Mouse (Mus musculus): ENCODE data around the gene Maml1. TPM values are rescaled to one million over a fixed set of nuclear protein-coding genes. Genes with fewer than 3 reads are reported as not detected.
"Not testable (repeated sequence)": the region's sequence is repeated elsewhere in the genome, so short reads cannot be mapped to it uniquely, and the experiment has no call there.

The Maml1 gene
- polyA plus RNA-seq, 1 experiment from 2014 or later = 4.6 TPM

- Histone ChIP-seq H3K4me1 (replicated peaks) (peaks cover 29% of the 10 kb centered on the region), H3K27me3 (no peaks in the 10 kb centered on the region), H3K27ac (no peak overlapping the region), H3K4me2 (replicated peaks) (no peak overlapping the region), H3K4me3 (replicated peaks) (no peak overlapping the region), H3K9me3 (no peaks in the 10 kb centered on the region), H3K9ac (replicated peaks) (no peak overlapping the region), H3K36me3 (peaks cover 10% of the 10 kb centered on the region; the same call in 1 of the 2 replicates)
- WGBS = 95% methylated on average over 6 of the region's 6 CpGs
- ATAC-seq = no peak
These were observed 29.1 kb upstream of the Maml1 start for GRCm38 (mm10) chr11:50321239-50321638.

GRCm38 (mm10) chr11:50319343-50319742 is 27.2 kb upstream of the Maml1 start:
- H3K9me3 ChIP-seq; H3K4me3 ChIP-seq (replicated peaks); H3K9ac ChIP-seq (replicated peaks); ATAC-seq; H3K4me2 ChIP-seq (replicated peaks); H3K27ac ChIP-seq; H3K27me3 ChIP-seq; H3K36me3 ChIP-seq: not testable (repeated sequence)
- 89% methylated on average over 4 of the region's 4 CpGs for WGBS
- peaks cover 28% of the 10 kb centered on the region for H3K4me1 ChIP-seq (replicated peaks)

GRCm38 (mm10) chr11:50312803-50313202 is 20.7 kb upstream of the Maml1 start:
- no peak overlapping the region for H3K4me2 ChIP-seq (replicated peaks)
- no peak overlapping the region for H3K9ac ChIP-seq (replicated peaks)
- ATAC-seq = no peak
- 89% methylated on average over 2 of the region's 2 CpGs for WGBS
- H3K4me1 ChIP-seq (replicated peaks) = 0 out of 2 replicates have a peak, but pooled peaks cover 4% of the 10 kb centered on the region
- peaks cover 30% of the 10 kb centered on the region for H3K36me3 ChIP-seq
- H3K27me3 ChIP-seq = no peaks in the 10 kb centered on the region
- H3K4me3 ChIP-seq (replicated peaks) = no peak overlapping the region
- no peak overlapping the region for H3K27ac ChIP-seq
- H3K9me3 ChIP-seq = no peaks in the 10 kb centered on the region

DNA sequence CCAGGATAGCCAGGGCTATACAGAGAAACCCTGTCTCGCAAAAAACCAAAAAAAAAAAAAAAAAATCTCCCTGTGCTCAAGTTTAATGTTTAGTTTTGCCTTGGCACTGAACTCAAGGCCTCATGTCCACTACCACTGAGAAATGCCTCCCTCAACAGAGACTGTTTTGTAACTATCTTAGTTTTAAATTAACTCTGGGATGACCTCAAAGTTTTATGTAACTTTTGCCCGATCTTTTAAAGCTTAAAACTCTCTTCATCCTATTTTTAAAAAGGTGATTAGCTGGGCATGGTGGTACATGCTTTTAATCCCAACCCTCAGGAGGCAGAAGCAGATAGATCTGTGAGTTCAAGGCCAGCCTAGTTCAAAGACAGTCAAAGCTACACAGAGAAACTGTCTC is 11.3 kb upstream of the Maml1 start:
- ATAC-seq = no peak
- WGBS = 97% methylated on average over 2 of the region's 2 CpGs
- Histone ChIP-seq H3K27me3 (no peaks in the 10 kb centered on the region), H3K4me3 (replicated peaks) (no peak overlapping the region), H3K9me3 (no peaks in the 10 kb centered on the region), H3K4me2 (replicated peaks) (no peak overlapping the region), H3K27ac (no peak overlapping the region), H3K4me1 (replicated peaks) (no peaks in the 10 kb centered on the region), H3K36me3 (peaks cover 90% of the 10 kb centered on the region), H3K9ac (replicated peaks) (no peak overlapping the region)

DNA sequence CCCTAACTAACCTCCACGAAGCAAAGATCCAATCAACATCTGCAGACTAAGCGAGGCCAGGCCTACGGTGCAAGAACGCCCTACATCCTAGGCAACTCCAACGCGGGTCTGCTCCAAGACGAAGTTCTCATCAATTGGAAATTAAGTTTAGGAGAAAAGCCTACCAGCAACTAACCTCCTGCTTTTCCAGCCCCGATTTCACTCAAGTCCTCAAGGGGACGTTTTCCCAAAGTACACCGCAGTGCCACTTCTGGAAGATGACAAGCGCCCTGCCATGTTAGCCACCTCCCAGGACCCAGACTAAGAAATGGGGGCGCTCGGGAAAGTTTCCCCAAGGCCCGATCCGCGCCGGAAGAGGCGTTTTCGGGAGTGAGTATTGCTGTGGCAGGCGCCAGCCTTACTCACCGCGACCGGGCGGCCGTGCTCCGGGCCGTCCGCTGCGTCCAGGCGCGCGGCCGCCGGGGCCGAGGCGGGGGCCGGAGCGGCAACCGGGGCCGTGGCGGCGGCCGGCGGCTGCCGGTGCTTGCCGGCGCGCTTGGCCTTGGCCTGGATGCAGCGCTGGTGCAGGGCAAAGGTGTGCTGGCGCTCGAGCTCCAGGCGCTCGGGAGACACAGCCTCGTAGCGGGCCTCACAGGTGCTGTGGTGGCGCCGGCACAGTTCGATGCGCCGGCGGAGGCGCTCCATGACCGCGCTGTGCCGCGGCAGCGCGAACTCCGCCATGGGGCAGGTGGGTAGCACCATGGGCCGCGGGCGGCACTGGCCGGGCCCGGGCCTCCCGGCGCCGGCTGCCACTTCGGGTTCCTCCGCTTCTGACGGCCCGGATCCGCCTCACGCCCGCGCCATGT is 568 bp downstream of the Maml1 start:
- Histone ChIP-seq H3K4me1 (replicated peaks) (peaks cover 34% of the 10 kb centered on the region), H3K9ac (replicated peaks) (peak overlapping the region; percentile 99), H3K4me3 (replicated peaks) (peak overlapping the region; percentile 99), H3K36me3 (peaks cover 23% of the 10 kb centered on the region), H3K27ac (peak overlapping the region; percentile 99), H3K9me3 (no peaks in the 10 kb centered on the region), H3K4me2 (replicated peaks) (peak overlapping the region; percentile 88), H3K27me3 (no peaks in the 10 kb centered on the region)
- under 1% methylated on average over 77 of the region's 85 CpGs for WGBS
- ATAC-seq = peak; percentile 90

- H3K9ac ChIP-seq (replicated peaks) = peak overlapping the region; percentile 99
- 13% methylated on average over 20 of the region's 20 CpGs for WGBS
- peak overlapping the region; percentile 99; the same call in 1 of the 2 replicates for H3K27ac ChIP-seq
These were observed 1.5 kb downstream of the Maml1 start for GRCm38 (mm10) chr11:50290486-50291225.

GRCm38 (mm10) chr11:50286428-50286827 is 5.7 kb downstream of the Maml1 start:
- peaks cover 30% of the 10 kb centered on the region for H3K4me1 ChIP-seq (replicated peaks)
- no peak overlapping the region for H3K4me2 ChIP-seq (replicated peaks)
- 88% methylated on average over 1 of the region's 1 CpGs for WGBS

More at GRCm38 (mm10) chr11:50290486-50291225, 1.5 kb downstream of the Maml1 start:
- peak overlapping the region; percentile 88 for H3K4me2 ChIP-seq (replicated peaks)
- no peak for ATAC-seq
- peak overlapping the region; percentile 99 for H3K4me3 ChIP-seq (replicated peaks)
- peaks cover 34% of the 10 kb centered on the region for H3K4me1 ChIP-seq (replicated peaks)
- no peaks in the 10 kb centered on the region for H3K9me3 ChIP-seq
- H3K36me3 ChIP-seq = peaks cover 26% of the 10 kb centered on the region
- no peaks in the 10 kb centered on the region for H3K27me3 ChIP-seq

GRCm38 (mm10) chr11:50285696-50286095 is 6.4 kb downstream of the Maml1 start:
- 92% methylated on average over 7 of the region's 7 CpGs for WGBS
- no peak for ATAC-seq
- Histone ChIP-seq H3K36me3 (peaks cover 21% of the 10 kb centered on the region), H3K4me3 (replicated peaks) (no peak overlapping the region), H3K9ac (replicated peaks) (no peak overlapping the region; the same call in 1 of the 2 replicates), H3K4me1 (replicated peaks) (peaks cover 27% of the 10 kb centered on the region), H3K4me2 (replicated peaks) (no peak overlapping the region), H3K9me3 (no peaks in the 10 kb centered on the region), H3K27ac (no peak overlapping the region), H3K27me3 (no peaks in the 10 kb centered on the region)

More at GRCm38 (mm10) chr11:50286428-50286827, 5.7 kb downstream of the Maml1 start:
- no peak overlapping the region for H3K4me3 ChIP-seq (replicated peaks)
- H3K27me3 ChIP-seq = no peaks in the 10 kb centered on the region
- no peak overlapping the region for H3K9ac ChIP-seq (replicated peaks)
- H3K27ac ChIP-seq = no peak overlapping the region
- H3K9me3 ChIP-seq = no peaks in the 10 kb centered on the region
- peaks cover 15% of the 10 kb centered on the region for H3K36me3 ChIP-seq
- no peak for ATAC-seq

DNA sequence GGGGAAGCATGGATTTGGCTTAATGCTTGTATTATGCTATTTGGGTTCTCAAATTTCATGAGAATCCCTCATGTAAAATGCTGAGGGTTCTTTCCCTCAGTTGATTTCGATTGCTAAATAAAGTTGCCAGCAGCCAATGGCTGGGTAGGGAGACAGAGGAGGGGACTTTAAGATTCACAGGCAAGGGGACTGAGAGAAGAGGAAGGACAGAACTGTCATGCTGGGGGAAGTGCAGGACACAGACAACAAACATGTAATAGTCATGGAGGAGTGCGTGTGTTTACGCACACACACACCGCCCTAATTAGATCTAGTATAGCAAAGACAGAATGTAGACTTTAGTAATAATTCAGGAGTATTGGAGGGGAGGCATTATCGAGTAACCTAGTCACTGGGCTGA is 6.8 kb downstream of the Maml1 start:
- no peak for ATAC-seq
- Histone ChIP-seq H3K4me1 (replicated peaks) (peaks cover 23% of the 10 kb centered on the region), H3K27me3 (no peaks in the 10 kb centered on the region), H3K9ac (replicated peaks) (no peak overlapping the region), H3K9me3 (no peaks in the 10 kb centered on the region), H3K4me3 (replicated peaks) (no peak overlapping the region), H3K36me3 (peaks cover 22% of the 10 kb centered on the region), H3K27ac (no peak overlapping the region), H3K4me2 (replicated peaks) (no peak overlapping the region)
- WGBS = 96% methylated on average over 5 of the region's 5 CpGs

DNA sequence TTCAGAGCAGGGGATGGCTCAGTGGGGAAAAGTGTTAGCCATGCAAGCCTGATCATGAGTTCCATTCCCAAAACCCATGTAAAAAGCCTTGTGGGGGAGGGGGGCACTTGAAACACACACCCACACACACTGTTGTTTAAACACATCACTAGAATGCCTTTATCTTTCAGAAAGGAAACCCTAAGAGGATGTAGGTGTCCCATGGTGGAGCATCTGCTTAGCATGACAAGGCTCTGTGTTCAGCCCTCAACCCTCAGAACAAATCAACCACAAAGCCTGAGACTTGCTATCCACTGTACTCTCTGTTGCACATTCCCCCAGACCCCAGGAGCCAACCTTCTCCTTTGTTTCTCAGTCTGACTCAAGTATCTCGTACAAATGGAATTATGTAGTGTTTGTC is 12.1 kb downstream of the Maml1 start:
- H3K36me3 ChIP-seq = peaks cover 10% of the 10 kb centered on the region
- 73% methylated on average over 1 of the region's 1 CpGs for WGBS
- ATAC-seq = no peak

GRCm38 (mm10) chr11:50279005-50279404 is 13.1 kb downstream of the Maml1 start:
- WGBS = 97% methylated on average over 4 of the region's 4 CpGs
- no peak overlapping the region for H3K4me2 ChIP-seq (replicated peaks)
- no peak overlapping the region for H3K9ac ChIP-seq (replicated peaks)
- H3K36me3 ChIP-seq = peaks cover 10% of the 10 kb centered on the region
- H3K27me3 ChIP-seq = no peaks in the 10 kb centered on the region
- no peak overlapping the region for H3K4me3 ChIP-seq (replicated peaks)
- ATAC-seq = no peak
- no peaks in the 10 kb centered on the region for H3K9me3 ChIP-seq
- no peak overlapping the region for H3K27ac ChIP-seq
- no peaks in the 10 kb centered on the region for H3K4me1 ChIP-seq (replicated peaks)

More for the DNA sequence above, 12.1 kb downstream of the Maml1 start:
- H3K9me3 ChIP-seq = no peaks in the 10 kb centered on the region
- no peak overlapping the region for H3K27ac ChIP-seq
- H3K4me1 ChIP-seq (replicated peaks) = no peaks in the 10 kb centered on the region
- no peak overlapping the region for H3K9ac ChIP-seq (replicated peaks)
- no peaks in the 10 kb centered on the region for H3K27me3 ChIP-seq
- H3K4me3 ChIP-seq (replicated peaks) = no peak overlapping the region
- no peak overlapping the region for H3K4me2 ChIP-seq (replicated peaks)

- Histone ChIP-seq H3K27ac (no peak overlapping the region; the same call in 1 of the 2 replicates), H3K36me3 (peaks cover 10% of the 10 kb centered on the region), H3K4me1 (replicated peaks) (0 out of 2 replicates have a peak, but pooled peaks cover under 1% of the 10 kb centered on the region), H3K9me3 (no peaks in the 10 kb centered on the region), H3K9ac (replicated peaks) (no peak overlapping the region), H3K27me3 (no peaks in the 10 kb centered on the region), H3K4me2 (replicated peaks) (no peak overlapping the region), H3K4me3 (replicated peaks) (no peak overlapping the region)
- ATAC-seq = no peak
- WGBS = 86% methylated on average over 6 of the region's 6 CpGs
These were observed 14.4 kb downstream of the Maml1 start for GRCm38 (mm10) chr11:50277706-50278105.
